Mouse (Mus musculus): ENCODE measurements at regions not wholly inside any gene's neighbourhood (a gene's known extent, or its start where the extent isn't known, plus 50 kb on each side); places are given as distances from the start of the nearest gene placed in this dataset.

DNA sequence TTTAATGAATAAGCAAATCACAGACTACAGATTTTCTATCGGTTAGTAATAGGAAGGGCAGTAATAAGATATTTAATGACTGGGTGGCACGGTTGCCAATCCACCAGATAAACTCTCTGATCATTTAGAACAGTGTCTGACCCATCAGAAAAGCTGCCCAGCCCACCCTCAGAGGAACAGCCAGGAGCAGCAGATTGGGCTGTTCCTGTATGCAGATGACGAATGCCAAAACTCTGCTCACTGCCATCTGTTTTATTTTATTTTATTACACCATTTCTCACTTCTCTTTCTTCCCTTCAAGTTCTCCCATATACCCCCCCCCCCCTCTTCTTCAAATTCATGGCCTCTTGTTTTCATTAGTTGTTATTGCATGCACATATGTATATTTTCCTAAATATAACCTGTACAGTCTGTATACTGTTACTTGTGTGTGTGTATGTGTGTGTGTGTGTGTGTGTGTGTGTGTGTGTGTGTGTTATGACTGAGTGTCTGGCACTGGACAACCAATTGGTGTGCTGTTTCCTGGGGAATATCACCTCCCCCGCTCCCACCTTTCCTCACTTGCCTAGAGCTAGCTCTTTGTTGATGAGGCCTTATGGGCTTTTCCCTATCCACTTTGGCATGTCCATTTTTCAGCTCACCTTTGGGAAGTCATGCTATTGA is 260.9 kb downstream of the Olfm4 start:
- DNase-seq (ENCODE audit: low spot score in 2 of 2), result no peak

DNA sequence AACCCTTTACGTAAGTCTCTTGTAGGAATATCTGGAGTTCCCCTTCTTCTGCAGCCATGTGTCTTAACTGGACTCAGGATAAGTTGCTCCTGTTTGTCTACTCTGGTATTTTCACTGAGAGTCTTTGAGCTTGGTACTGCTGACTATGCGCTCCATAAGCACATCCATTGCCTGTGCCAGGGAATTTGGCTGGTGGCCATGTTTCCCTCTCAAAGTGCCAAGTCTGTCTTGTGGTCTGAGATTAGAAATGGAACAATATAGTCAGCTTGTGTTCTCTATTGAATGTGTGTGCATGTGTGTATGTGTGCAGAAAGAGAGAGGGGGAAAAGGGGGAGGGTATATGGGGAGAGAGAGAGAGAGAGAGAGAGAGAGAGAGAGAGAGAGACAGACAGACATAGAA is 263.7 kb downstream of the Olfm4 start:
- DNase-seq (ENCODE audit: low spot score in 2 of 2), result no peak

DNA sequence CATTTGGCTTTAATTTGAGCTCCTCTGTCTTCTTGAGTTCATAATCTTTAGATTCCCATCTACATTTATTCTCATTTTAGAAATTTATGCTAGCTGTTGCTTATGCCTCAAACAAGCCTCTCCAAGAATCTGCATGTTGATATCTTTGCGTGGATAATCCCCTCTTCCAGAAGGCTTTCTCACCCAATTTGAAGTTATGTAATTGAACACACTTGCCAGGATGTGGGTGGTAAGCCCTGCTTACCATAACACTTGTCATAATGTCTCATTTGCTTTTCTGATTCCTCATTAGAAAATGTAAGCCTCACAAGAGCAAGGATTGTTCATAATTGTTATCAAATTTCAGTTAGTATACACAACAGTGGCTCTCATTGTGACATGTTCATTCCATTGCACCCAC is 266.0 kb downstream of the Olfm4 start:
- DNase-seq (ENCODE audit: low spot score in 2 of 2), result no peak

DNA sequence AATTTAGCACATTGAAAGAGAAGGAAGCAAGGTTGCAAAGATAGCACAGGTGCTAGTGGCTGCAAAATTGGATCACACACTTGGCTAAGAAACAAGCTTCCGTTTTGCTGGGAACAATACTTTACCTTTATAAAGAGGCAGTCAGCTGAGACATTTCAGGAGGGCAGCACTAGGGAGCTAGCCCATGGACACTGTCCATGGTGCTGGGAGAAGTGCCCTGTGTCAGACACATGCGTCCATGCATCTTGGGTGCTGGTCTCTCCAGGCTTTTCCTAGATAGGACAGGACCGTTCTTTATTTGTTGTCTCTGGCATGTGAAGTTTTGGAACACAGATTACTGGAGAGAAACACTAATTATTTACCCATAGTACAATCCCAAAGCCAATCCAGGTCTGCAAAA is 273.2 kb downstream of the Olfm4 start:
- no peak for DNase-seq (ENCODE audit: low spot score in 2 of 2)

DNA sequence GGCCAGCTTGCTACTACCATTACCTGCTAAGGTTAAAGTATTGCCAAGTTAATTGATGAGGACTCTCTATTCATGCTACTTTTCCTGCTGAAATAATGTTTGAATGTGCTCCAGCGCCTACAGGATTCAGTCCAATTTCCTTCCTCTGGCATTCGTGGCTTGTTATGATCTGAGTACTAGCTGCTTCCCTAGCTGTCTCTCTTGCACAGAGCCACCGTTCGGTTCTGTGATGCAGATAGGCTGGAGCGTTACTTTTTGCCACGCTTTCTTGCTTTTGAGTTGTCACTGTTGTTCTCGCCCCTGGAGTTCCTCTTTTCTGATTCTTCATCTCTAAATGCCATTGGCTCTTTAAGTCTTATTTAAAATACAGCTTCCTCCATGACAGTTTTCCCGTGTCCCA is 279.3 kb downstream of the Olfm4 start:
- no peak for DNase-seq (ENCODE audit: low spot score in 2 of 2)

DNA sequence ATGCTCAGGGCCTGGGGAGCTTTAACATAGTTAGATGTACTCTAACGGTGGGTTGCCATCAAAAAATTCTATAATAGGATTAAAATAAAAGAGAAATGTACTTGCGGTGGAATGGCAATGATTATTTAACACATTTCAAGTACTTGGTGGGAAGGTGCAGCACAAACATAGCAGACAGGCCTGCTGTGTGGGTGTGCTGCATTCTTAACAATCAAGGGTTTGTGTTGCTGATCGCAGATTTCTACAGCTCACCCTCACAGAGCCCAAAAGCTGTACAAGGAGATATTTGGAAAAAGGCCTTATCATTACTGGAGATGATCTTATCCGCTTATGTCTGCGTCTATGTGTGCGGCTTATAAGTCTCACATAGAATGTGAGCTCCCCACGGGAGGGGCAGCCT is 281.2 kb downstream of the Olfm4 start:
- no peak for DNase-seq (ENCODE audit: low spot score in 2 of 2)

DNA sequence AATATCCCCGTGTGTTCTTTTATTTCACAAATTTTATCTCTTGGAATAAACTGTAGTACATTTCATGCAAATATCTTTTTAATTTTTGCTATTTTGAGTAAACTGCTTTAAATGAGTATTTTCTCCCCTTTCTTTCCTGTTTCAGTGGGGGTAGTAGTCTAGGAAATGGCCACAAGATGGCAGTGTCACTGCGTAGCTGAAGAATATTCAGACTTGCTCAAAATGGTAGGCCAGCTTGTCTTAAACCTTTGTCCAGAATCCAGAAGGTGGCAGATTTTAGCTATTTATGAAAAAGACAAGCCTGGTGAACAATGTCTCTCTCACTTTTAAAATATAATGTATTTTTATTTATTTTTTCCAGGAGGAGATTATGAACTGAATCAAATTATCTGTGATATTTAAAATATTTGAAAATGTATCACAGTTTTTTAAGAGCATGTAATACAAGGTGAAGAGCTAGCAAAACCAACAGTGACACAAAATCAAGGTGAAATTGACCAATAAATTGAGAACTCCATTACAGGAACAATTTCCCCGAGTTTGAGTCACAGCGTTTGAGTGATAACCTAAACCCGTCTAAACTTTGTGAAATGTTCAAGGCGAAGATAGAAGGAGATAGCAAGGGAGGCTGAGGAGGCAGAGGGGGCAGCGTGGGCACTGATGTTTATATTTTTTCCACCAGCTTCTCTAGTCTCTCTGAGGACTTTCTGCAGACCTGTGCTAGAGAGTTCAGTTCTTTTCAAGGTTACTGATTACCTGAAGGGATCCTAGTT is 285.5 kb downstream of the Olfm4 start:
- DNase-seq (ENCODE audit: low spot score in 2 of 2), result peak; percentile 28 to 29

DNA sequence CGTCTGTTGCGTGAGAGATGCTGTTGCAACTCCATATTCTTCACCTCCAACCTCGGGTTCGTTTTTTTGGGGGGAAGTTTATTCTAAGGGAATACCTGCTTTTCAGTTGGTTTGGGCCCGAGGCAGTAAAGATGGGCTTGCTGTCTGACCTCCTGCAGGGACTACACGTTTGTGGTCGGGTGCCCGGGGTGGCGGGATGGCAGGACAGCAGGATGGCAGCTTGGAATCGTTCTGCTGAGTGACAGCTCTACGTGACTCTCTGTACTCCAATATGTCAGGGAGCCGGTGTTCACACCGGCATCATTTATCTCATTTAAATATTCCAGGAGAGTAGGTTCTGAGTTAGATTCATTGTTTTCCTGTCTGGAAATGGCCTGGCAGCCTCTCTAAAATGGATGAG is 286.2 kb downstream of the Olfm4 start:
- no peak for DNase-seq (ENCODE audit: low spot score in 2 of 2)

DNA sequence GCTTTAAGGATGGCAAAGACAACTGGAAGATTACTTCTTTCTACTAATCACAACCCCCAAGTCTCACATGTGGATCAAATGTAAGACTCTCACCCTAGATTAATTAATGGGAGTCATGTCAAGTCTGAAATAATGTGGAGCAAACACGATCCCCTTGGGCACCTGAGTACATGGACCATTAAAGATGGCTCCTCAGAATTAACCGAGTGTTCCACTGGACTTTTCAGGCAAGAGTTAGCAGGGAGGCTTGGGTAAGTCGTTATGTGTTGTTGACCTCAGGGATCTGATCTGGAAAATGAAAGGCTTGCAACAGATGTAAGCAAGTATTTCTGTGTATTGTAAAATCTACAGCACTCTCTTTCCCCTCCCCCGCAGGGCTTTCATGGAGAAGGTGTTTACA is 296.3 kb downstream of the Olfm4 start:
- no peak for DNase-seq (ENCODE audit: low spot score in 2 of 2)

DNA sequence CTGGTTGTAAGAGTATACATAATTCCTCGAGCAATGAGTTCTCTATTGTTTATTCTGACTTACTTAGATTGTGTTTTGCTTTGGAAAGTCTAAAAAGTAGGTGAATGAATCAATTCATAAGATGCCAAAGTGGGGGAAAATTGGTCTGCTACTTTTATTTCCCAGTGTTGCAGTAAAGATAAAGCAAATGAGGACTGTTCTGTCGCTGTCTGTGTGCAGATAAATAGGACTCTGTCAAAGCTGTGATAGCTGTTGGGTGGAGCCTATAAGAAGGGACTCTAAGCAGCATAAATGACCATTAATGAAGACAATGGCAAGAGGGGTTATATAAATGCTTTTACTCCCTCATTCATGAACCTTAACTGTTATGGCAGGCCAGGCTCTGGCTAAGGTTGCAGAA is 299.8 kb downstream of the Olfm4 start:
- no peak for DNase-seq (ENCODE audit: low spot score in 2 of 2)

DNA sequence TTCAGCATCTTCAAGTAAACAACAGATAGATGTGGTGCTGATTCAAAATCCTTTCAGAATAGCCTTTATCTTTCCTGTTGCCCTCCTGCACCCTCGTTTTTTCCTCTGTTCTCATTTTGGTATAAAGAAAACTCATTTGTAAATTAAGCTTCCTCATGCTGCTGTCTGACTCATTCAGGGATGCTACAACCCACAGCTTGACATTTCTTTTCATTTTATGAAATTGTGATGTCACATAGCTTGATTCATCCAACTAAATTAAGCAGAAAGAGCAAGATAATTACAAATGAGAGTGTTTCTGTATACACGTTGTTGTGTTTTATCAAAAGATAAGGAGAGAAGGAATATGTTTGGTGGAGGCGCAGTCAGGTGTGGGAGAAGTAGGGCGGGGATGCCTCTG is 307.5 kb downstream of the Olfm4 start:
- no peak for DNase-seq (ENCODE audit: low spot score in 2 of 2)

DNA sequence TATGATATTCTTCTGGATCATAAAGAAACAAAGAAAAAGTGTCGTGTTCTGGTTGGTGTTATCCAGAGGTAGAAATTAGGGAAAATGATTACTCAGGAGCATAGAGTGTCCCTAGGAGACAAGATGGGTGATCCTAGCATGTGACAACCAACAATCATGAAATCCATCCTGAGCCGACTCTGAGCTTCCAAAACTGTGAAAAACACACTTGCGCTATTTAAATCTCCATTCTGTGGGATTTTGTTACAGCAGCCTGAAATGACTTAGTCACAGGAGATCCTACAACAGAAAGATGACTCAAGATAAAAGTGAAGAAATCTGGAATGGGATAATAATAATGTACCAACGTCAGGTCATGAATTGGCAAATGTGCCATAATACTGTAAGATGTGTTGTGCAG is 309.5 kb downstream of the Olfm4 start:
- DNase-seq (ENCODE audit: low spot score in 2 of 2), result no peak

DNA sequence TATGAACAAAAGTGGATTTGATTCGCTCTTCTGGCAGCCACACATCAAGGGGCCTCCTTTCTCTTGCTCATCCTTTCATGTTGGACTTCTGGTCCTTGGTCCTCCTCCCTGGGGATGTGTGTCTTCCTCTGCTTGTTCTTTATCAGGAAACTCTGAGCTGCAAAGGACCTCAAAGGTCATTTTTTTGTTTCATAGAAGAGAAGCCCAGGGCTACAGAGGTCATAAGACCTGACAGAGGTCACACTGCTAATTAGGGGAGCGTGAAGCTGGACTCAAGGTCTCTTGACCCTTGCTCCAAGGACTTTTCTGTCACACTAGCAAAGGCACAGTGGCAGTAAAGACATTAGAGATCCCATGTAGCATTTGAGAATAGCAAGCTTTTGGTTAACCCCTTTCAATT is 345.8 kb downstream of the Olfm4 start:
- DNase-seq (ENCODE audit: low spot score in 2 of 2), result no peak

DNA sequence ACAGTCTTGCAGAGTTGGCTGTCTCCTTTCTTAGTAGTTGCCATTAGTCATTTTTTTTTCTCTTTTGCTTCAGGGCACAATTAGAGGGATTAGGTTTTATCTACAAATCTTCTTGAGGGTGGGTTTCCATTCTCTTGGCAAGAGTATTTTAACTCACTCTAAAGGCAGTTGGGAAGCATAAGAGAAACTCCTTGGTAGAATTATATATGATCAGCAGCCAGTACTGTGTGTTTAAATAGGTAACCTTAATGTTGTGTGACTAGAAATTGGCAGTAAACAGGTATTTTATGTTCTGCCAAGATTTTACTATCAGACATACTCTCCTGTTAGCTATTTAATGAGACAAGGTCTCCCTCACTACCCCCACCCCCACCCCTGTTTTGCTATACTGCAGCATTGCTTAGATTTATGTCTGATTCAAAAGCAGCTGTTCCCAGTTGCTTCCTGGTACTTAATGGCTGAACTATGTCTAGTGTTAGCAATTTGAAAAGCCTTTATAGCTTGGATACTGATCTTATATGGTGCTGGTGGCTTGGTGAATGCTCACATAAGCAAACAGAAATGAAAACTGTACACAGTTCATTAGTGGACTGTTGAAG is 378.2 kb downstream of the Olfm4 start:
- DNase-seq (ENCODE audit: low spot score in 2 of 2), result no peak

DNA sequence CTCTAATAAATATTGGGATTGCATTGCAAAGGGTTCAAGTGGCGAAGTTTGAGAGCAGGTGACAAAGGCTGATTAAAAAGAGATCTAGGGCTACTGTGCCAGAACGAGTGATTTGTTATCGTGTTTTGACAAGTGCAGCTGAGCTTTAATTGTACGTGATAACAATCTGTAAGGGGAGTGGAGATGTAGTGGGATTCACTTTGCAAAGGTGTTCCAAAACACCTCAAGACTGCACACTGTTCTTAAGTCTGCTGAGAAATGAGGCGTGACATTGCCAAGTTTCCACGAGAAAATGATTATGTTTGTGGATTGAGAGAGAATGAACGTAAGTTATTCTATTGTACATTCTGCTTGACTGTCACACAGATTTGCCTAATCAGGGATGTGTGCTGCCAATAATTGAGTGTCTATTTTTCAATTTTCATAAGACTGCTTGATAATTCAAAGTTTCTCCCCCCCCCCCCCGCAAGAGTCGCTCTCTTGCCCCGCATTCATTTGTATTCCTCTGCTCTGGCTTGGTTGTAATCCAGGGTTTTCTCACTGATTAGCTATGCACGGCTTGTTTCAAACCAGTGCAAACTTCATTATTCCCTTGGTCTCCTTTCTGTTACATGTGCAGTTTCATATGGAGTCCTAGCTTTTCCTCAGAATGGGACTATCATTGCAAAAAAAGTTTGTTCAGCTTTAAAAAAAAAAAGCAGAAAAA is 385.7 kb downstream of the Olfm4 start:
- DNase-seq (ENCODE audit: low spot score in 2 of 2), result no peak

DNA sequence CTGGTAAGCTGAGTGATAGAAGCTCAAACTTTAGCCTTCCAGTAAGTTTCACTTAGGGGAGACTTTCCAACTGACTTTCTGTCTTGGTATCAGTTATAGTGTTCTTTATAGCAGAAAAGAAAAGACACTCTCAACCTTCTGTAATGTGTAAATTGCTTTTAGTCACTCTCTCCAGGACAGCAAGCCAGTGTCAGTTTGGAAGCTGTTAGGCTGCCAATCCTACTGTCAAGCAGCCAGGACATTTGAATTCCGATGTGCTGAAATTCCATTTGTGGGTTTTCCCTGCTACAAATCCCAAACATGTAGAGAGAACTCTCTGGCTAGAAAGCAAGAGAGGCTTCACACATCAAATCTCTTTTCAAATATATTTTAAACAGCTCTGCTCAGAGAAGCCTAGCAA is 390.4 kb downstream of the Olfm4 start:
- no peak for DNase-seq (ENCODE audit: low spot score in 2 of 2)

DNA sequence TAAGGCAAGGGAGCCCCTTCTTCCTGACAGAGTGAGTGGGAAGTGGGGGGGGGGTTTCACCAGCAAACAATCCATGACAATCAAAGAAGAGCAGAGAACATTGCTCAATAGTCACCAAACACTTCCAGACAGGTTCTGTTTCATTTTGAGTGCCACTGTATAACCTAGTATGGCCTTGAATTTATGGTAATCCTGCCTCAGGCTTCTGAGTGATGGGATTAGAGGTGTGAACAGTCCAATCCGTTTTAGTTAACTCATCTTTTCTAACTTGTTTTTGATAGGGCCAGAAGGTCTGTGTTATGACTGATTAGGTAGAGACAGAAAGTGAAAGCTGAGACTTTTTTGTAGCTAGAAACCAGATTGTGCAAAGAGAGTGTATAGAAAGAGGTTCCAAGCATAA is 393.2 kb downstream of the Olfm4 start:
- no peak for DNase-seq (ENCODE audit: low spot score in 2 of 2)

DNA sequence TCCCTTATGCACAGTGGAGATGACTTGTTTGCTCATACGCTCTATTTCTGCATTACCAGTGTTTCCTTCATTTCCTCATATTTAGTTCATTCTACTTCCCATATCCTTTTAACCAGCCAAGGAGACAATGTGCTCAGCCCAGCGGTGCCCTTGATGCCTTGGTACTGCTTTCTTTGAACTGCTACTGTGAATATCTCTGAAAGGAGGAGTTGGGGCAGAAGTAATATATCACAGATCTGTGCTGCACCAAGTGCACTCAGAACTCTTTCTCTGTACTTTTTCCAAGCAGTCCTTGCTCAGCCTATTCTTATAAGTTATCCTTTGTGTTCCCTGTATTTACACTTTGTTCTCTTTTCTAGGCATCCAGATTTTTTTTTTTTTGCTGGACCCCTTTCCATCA is 407.5 kb downstream of the Olfm4 start:
- no peak for DNase-seq (ENCODE audit: low spot score in 2 of 2)

DNA sequence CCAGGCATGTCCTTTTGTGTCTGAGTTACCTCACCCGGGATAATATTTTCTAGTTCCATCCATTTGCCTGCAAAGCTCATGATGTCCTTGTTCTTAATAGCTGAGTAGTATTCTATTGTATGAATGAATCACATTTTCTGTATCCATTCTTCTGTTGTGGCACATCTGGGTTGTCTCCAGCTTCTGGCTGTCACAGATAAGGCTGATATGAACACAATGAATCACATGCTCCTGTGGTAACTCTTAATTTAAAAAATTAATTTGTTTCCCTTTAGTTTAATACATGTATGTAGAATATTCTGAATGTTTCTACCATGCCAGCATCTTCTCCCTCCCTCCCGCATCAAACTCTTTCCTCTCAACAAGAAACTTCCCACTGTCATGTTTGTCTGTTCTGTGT is 424.4 kb downstream of the Olfm4 start:
- no peak for DNase-seq (ENCODE audit: low spot score in 2 of 2)

DNA sequence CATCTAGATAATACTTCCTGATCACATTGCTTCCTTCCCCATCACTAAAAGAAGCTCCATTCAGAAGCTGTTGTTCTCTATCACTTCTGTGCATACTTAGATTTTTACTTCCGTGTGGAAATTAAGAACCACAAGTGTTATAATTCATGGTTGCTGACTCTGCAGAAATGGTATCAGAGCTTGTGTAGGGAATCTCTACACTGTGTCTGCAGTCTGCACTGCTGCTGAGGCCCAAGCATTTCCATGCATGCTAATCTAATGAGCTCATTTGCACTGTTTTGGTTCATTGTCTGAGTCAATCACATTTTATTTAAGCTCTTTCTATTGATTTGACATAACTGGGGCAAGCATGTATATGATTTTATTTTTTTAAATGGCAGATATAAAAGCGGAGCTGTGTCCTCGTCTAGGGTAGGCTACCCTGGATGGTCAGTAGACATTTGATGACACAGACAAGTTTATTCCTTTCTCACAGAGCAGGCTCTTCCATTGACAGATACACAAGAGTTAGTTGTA is 435.0 kb downstream of the Olfm4 start:
- no peak for DNase-seq (ENCODE audit: low spot score in 2 of 2)

DNA sequence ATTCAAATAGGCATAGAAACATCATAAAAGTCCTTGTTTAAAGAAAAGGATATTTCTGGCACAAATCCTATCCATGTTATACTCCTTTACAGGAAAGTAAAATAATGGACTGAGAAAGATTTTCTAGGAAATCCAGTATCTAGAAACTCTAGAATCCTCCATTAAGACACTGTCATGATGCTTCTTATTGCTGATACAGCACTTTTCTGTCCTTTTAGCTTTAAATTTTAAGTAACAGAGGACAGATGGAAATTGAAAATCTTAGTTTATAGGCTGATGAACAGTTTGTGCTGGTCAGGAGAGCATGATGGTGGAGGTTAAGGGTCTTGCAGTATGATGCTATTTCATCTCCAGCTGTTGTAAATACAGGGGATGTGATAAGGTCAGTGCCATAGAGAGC is 459.9 kb downstream of the Olfm4 start:
- DNase-seq (ENCODE audit: low spot score in 2 of 2), result no peak

DNA sequence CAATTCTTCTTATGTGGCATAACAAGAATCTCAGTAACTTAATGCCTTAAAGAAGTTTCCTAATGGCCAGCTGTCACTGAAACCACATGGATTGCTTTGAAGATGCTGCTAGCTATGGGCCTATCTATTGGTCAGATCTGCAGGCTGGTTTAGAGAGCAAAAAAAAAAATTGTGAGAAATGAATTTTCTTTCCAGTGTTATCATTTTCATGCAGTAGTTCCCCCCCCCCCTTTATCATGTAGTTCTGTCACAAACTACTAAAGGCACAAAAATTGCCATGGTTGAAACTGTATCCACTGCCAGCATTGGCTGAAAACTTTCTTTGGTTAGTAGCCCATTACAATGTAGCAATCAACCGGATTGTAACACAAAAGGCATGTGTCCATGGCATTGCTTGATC is 487.6 kb downstream of the Olfm4 start:
- no peak for DNase-seq (ENCODE audit: low spot score in 2 of 2)
